Mouse (Mus musculus): ENCODE results near the gene Acin1. TPM values are rescaled to one million over a fixed set of nuclear protein-coding genes. Genes with fewer than 3 reads are reported as not detected.
A peak's percentile ranks its signal among the peaks of the same experiment; 100 is the strongest.
"Not testable (repeated sequence)": the region's sequence is repeated elsewhere in the genome, so short reads cannot be mapped to it uniquely, and the experiment has no call there.

Acin1 gene
- polyA plus RNA-seq, 1 experiment from 2014 or later, result 150 TPM

GRCm38 (mm10) chr14:54629797-54630196, 56.9 kb downstream of the Acin1 start:
- no peak overlapping the region for H3K9ac ChIP-seq (replicated peaks; ENCODE audit: low read depth, low read length)
- ATAC-seq, result no peak
- no peak overlapping the region for H3K4me2 ChIP-seq (ENCODE audit: low read length)
- no peaks in the 10 kb centered on the region for H3K4me1 ChIP-seq (replicated peaks; ENCODE audit: control insufficient read depth, insufficient read depth, low read length)
- 92% methylated on average over 2 of the region's 2 CpGs for WGBS
- no peak overlapping the region for H3K27ac ChIP-seq (ENCODE audit: low read length)
- peaks cover 9% of the 10 kb centered on the region; the same call in 1 of the 2 replicates for H3K36me3 ChIP-seq (ENCODE audit: control insufficient read depth, insufficient read depth)
- no peak overlapping the region for H3K4me3 ChIP-seq (replicated peaks; ENCODE audit: low read length)
- H3K27me3 ChIP-seq (replicated peaks; ENCODE audit: control insufficient read depth, insufficient read depth, low read length), result no peaks in the 10 kb centered on the region
- no peaks in the 10 kb centered on the region for H3K9me3 ChIP-seq (ENCODE audit: control insufficient read depth, low read length)

- no peak for ATAC-seq
- no peak overlapping the region for H3K27ac ChIP-seq (ENCODE audit: low read length)
- peaks cover 7% of the 10 kb centered on the region; the same call in 1 of the 2 replicates for H3K36me3 ChIP-seq (ENCODE audit: control insufficient read depth, insufficient read depth)
- no peak overlapping the region for H3K4me2 ChIP-seq (ENCODE audit: low read length)
- H3K4me3 ChIP-seq (replicated peaks; ENCODE audit: low read length), result no peak overlapping the region
- H3K9ac ChIP-seq (replicated peaks; ENCODE audit: low read depth, low read length), result no peak overlapping the region
- no peaks in the 10 kb centered on the region for H3K4me1 ChIP-seq (replicated peaks; ENCODE audit: control insufficient read depth, insufficient read depth, low read length)
- no peaks in the 10 kb centered on the region for H3K9me3 ChIP-seq (ENCODE audit: control insufficient read depth, low read length)
- WGBS, result 73% methylated on average over 5 of the region's 5 CpGs
- no peaks in the 10 kb centered on the region for H3K27me3 ChIP-seq (replicated peaks; ENCODE audit: control insufficient read depth, insufficient read depth, low read length)
Measured at GRCm38 (mm10) chr14:54628103-54628502, 58.6 kb downstream of the Acin1 start.

- H3K36me3 ChIP-seq (ENCODE audit: control insufficient read depth, insufficient read depth), result no peaks in the 10 kb centered on the region
- 78% methylated on average over 10 of the region's 10 CpGs for WGBS
- H3K9me3 ChIP-seq (ENCODE audit: control insufficient read depth, low read length), result no peaks in the 10 kb centered on the region
- ATAC-seq, result no peak
- H3K9ac ChIP-seq (replicated peaks; ENCODE audit: low read depth, low read length), result no peak overlapping the region
- H3K4me2 ChIP-seq (ENCODE audit: low read length), result no peak overlapping the region
- no peak overlapping the region for H3K27ac ChIP-seq (ENCODE audit: low read length)
- no peak overlapping the region for H3K4me3 ChIP-seq (replicated peaks; ENCODE audit: low read length)
- H3K27me3 ChIP-seq (replicated peaks; ENCODE audit: control insufficient read depth, insufficient read depth, low read length), result no peaks in the 10 kb centered on the region
- H3K4me1 ChIP-seq (replicated peaks; ENCODE audit: control insufficient read depth, insufficient read depth, low read length), result no peaks in the 10 kb centered on the region
Measured at GRCm38 (mm10) chr14:54624976-54625375, 61.8 kb downstream of the Acin1 start.

GRCm38 (mm10) chr14:54623334-54623733, 63.4 kb downstream of the Acin1 start:
- Histone ChIP-seq H3K9me3 (ENCODE audit: control insufficient read depth, low read length) (no peaks in the 10 kb centered on the region), H3K9ac (replicated peaks; ENCODE audit: low read depth, low read length) (no peak overlapping the region), H3K4me3 (replicated peaks; ENCODE audit: low read length) (no peak overlapping the region), H3K4me1 (replicated peaks; ENCODE audit: control insufficient read depth, insufficient read depth, low read length) (no peaks in the 10 kb centered on the region), H3K27ac (ENCODE audit: low read length) (no peak overlapping the region), H3K27me3 (replicated peaks; ENCODE audit: control insufficient read depth, insufficient read depth, low read length) (no peaks in the 10 kb centered on the region), H3K4me2 (ENCODE audit: low read length) (no peak overlapping the region), H3K36me3 (ENCODE audit: control insufficient read depth, insufficient read depth) (no peaks in the 10 kb centered on the region)
- no peak for ATAC-seq
- 83% methylated on average over 6 of the region's 6 CpGs for WGBS

GRCm38 (mm10) chr14:54621133-54621532, 65.6 kb downstream of the Acin1 start, which contains the start of gene Psmb11:
Psmb11 (plus strand) TSS chr14:54621433.
- Histone ChIP-seq H3K27ac (ENCODE audit: low read length) (no peak within 1 kb of the TSS), H3K4me2 (ENCODE audit: low read length) (no peak within 1 kb of the TSS), H3K36me3 (ENCODE audit: control insufficient read depth, insufficient read depth) (no peaks in the 10 kb centered on the region), H3K4me1 (replicated peaks; ENCODE audit: control insufficient read depth, insufficient read depth, low read length) (peaks cover 11% of the 10 kb centered on the region), H3K9me3 (ENCODE audit: control insufficient read depth, low read length) (no peaks in the 10 kb centered on the region), H3K9ac (replicated peaks; ENCODE audit: low read depth, low read length) (no peak within 1 kb of the TSS), H3K27me3 (replicated peaks; ENCODE audit: control insufficient read depth, insufficient read depth, low read length) (no peaks in the 10 kb centered on the region), H3K4me3 (replicated peaks; ENCODE audit: low read length) (no peak within 1 kb of the TSS)
- no peak for ATAC-seq
- 92% methylated on average over 1 of the region's 1 CpGs for WGBS

GRCm38 (mm10) chr14:54617897-54618365, 68.8 kb downstream of the Acin1 start, which contains the start of gene Psmb5:
Psmb5 (minus strand) TSS chr14:54618022.
- no peaks in the 10 kb centered on the region for H3K36me3 ChIP-seq (ENCODE audit: control insufficient read depth, insufficient read depth)
- peak within 1 kb of the TSS; percentile 77 for H3K4me2 ChIP-seq (ENCODE audit: low read length)
- peak within 1 kb of the TSS; percentile 89 for H3K4me3 ChIP-seq (replicated peaks; ENCODE audit: low read length)
- WGBS, result under 1% methylated on average over 25 of the region's 25 CpGs
- no peaks in the 10 kb centered on the region for H3K27me3 ChIP-seq (replicated peaks; ENCODE audit: control insufficient read depth, insufficient read depth, low read length)
- peak within 1 kb of the TSS; percentile 90 for H3K9ac ChIP-seq (replicated peaks; ENCODE audit: low read depth, low read length)
- no peaks in the 10 kb centered on the region for H3K9me3 ChIP-seq (ENCODE audit: control insufficient read depth, low read length)
- H3K4me1 ChIP-seq (replicated peaks; ENCODE audit: control insufficient read depth, insufficient read depth, low read length), result peaks cover 15% of the 10 kb centered on the region
- ATAC-seq, result peak; percentile 92
- peak within 1 kb of the TSS; percentile 73 for H3K27ac ChIP-seq (ENCODE audit: low read length)

- ATAC-seq, result peak; percentile 55
- H3K4me2 ChIP-seq (ENCODE audit: low read length), result peak overlapping the region; percentile 77
- no peaks in the 10 kb centered on the region for H3K9me3 ChIP-seq (ENCODE audit: control insufficient read depth, low read length)
- peak overlapping the region; percentile 89 for H3K4me3 ChIP-seq (replicated peaks; ENCODE audit: low read length)
- 2% methylated on average over 38 of the region's 38 CpGs for WGBS
- no peaks in the 10 kb centered on the region for H3K27me3 ChIP-seq (replicated peaks; ENCODE audit: control insufficient read depth, insufficient read depth, low read length)
- H3K9ac ChIP-seq (replicated peaks; ENCODE audit: low read depth, low read length), result peak overlapping the region; percentile 90
- H3K27ac ChIP-seq (ENCODE audit: low read length), result peak overlapping the region; percentile 73
- H3K4me1 ChIP-seq (replicated peaks; ENCODE audit: control insufficient read depth, insufficient read depth, low read length), result peaks cover 15% of the 10 kb centered on the region
- no peaks in the 10 kb centered on the region for H3K36me3 ChIP-seq (ENCODE audit: control insufficient read depth, insufficient read depth)
Measured at GRCm38 (mm10) chr14:54617152-54617896, 69.4 kb downstream of the Acin1 start.

- no peaks in the 10 kb centered on the region for H3K36me3 ChIP-seq (ENCODE audit: control insufficient read depth, insufficient read depth)
- no peak for ATAC-seq
- H3K4me3 ChIP-seq (replicated peaks; ENCODE audit: low read length), result no peak overlapping the region
- no peak overlapping the region for H3K27ac ChIP-seq (ENCODE audit: low read length)
- H3K9me3 ChIP-seq (ENCODE audit: control insufficient read depth, low read length), result no peaks in the 10 kb centered on the region
- no peak overlapping the region for H3K4me2 ChIP-seq (ENCODE audit: low read length)
- H3K27me3 ChIP-seq (replicated peaks; ENCODE audit: control insufficient read depth, insufficient read depth, low read length), result no peaks in the 10 kb centered on the region
- WGBS, result 90% methylated on average over 16 of the region's 16 CpGs
- H3K4me1 ChIP-seq (replicated peaks; ENCODE audit: control insufficient read depth, insufficient read depth, low read length), result peaks cover 15% of the 10 kb centered on the region
- H3K9ac ChIP-seq (replicated peaks; ENCODE audit: low read depth, low read length), result no peak overlapping the region
Measured at GRCm38 (mm10) chr14:54616226-54616825, 70.4 kb downstream of the Acin1 start.

GRCm38 (mm10) chr14:54614130-54614529, 72.6 kb downstream of the Acin1 start:
- H3K4me2 ChIP-seq (ENCODE audit: low read length); H3K27me3 ChIP-seq (replicated peaks; ENCODE audit: control insufficient read depth, insufficient read depth, low read length); H3K4me3 ChIP-seq (replicated peaks; ENCODE audit: low read length); H3K36me3 ChIP-seq (ENCODE audit: control insufficient read depth, insufficient read depth); H3K9ac ChIP-seq (replicated peaks; ENCODE audit: low read depth, low read length); ATAC-seq; H3K9me3 ChIP-seq (ENCODE audit: control insufficient read depth, low read length); H3K27ac ChIP-seq (ENCODE audit: low read length): not testable (repeated sequence)
- H3K4me1 ChIP-seq (replicated peaks; ENCODE audit: control insufficient read depth, insufficient read depth, low read length), result peaks cover 15% of the 10 kb centered on the region
- WGBS, result 92% methylated on average over 14 of the region's 16 CpGs
